Mouse (Mus musculus): ENCODE measurements at regions not wholly inside any gene's neighbourhood (a gene's known extent, or its start where the extent isn't known, plus 50 kb on each side); places are given as distances from the start of the nearest gene placed in this dataset.

DNA sequence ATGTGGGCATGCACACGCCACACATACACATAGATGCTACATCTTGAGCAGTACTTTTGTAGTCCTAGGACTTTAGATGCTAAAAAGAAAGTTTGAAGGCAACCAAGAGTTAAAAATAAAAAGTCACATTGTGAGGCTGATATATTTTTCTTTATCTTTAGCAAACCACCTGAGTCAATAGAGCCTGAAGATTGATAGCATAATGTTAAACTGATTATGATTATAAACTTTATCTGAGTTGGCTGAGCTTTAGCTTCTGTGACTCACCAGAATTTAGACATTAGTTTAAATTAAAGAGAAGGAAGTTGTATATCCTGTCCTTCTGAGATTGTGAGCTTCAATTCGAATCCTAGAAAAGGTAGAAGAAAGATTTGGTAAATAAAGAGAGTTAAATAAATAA is 289.5 kb upstream of the Dmac1 start:
- no peak for ATAC-seq (replicated peaks; ENCODE audit: insufficient number of reproducible peaks, insufficient read depth, low FRiP score, low read depth)
- Histone ChIP-seq H3K27ac (no peak overlapping the region), H3K9ac (no peak overlapping the region), H3K4me1 (replicated peaks) (peaks cover under 1% of the 10 kb centered on the region; the same call in 1 of the 2 replicates), H3K4me2 (no peak overlapping the region), H3K27me3 (no peaks in the 10 kb centered on the region), H3K36me3 (no peaks in the 10 kb centered on the region), H3K4me3 (no peak overlapping the region), H3K9me3 (replicated peaks) (no peaks in the 10 kb centered on the region)
- 69% methylated on average over 2 of the region's 2 CpGs for WGBS

- Histone ChIP-seq H3K4me1 (replicated peaks) (peaks cover 6% of the 10 kb centered on the region; the same call in 1 of the 2 replicates), H3K9me3 (replicated peaks) (no peaks in the 10 kb centered on the region), H3K27me3 (no peaks in the 10 kb centered on the region), H3K4me3 (no peak overlapping the region), H3K36me3 (no peaks in the 10 kb centered on the region), H3K4me2 (no peak overlapping the region), H3K27ac (0 out of 2 replicates have a peak overlapping the region, but pooled peaks have one; percentile 1), H3K9ac (no peak overlapping the region)
- no peak for ATAC-seq (replicated peaks; ENCODE audit: insufficient number of reproducible peaks, insufficient read depth, low FRiP score, low read depth)
- 24% methylated on average over 4 of the region's 4 CpGs for WGBS
These were observed 284.4 kb upstream of the Dmac1 start for GRCm38 (mm10) chr4:75562480-75562879.

DNA sequence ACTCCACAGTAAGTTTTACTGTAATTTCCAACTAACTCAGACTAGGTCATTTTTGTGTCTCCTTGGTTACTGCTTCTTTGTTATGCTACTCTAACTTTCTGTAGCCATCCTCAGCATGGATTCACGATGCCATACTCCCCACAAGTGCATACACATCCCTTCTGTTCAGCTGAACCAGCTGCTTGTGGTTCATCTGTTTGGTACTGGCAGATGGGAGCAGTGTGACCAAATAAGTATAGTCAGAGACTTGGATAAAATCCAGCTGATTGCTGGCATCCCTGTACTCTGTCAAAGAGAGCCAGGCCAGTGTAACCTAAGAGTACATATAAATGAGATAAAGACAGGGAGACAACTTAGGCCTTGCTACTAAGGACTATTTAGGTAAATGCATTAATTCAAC is 283.7 kb upstream of the Dmac1 start:
- Histone ChIP-seq H3K4me1 (replicated peaks) (peaks cover 6% of the 10 kb centered on the region; the same call in 1 of the 2 replicates), H3K27ac (no peak overlapping the region), H3K4me2 (no peak overlapping the region), H3K9ac (no peak overlapping the region), H3K9me3 (replicated peaks) (no peaks in the 10 kb centered on the region), H3K36me3 (no peaks in the 10 kb centered on the region), H3K27me3 (no peaks in the 10 kb centered on the region), H3K4me3 (no peak overlapping the region)
- peak; percentile 75; the same call in 1 of the 2 replicates for ATAC-seq (replicated peaks; ENCODE audit: insufficient number of reproducible peaks, insufficient read depth, low FRiP score, low read depth)
- 12% methylated on average over 1 of the region's 1 CpGs for WGBS

GRCm38 (mm10) chr4:75537787-75538186 is 259.7 kb upstream of the Dmac1 start:
- Histone ChIP-seq H3K4me3 (no peak overlapping the region), H3K27ac (no peak overlapping the region), H3K9ac (no peak overlapping the region), H3K4me2 (no peak overlapping the region), H3K9me3 (replicated peaks) (no peaks in the 10 kb centered on the region), H3K36me3 (no peaks in the 10 kb centered on the region), H3K4me1 (replicated peaks) (no peaks in the 10 kb centered on the region), H3K27me3 (no peaks in the 10 kb centered on the region)
- WGBS, result 78% methylated on average over 2 of the region's 2 CpGs
- no peak for ATAC-seq (replicated peaks; ENCODE audit: insufficient number of reproducible peaks, insufficient read depth, low FRiP score, low read depth)

DNA sequence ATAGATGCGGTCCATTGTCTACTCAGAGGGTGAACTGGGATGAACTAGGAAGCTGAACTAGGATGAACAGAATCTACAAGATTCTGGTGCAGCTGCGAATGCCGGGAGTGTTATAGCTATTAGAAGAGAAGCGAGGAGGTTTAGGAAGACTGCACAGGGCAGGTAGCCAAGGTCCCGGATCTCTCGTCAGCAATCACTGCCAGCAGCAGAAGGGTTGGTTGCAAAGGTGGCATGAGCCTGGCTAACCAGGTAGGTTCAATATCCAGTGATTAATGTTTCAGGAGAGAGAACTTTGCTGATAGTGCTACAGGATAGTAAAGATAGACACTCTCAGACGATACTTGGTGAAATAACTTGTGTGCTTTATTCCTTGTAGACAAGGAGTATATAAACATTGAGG is 257.0 kb upstream of the Dmac1 start:
- 87% methylated on average over 7 of the region's 7 CpGs for WGBS
- Histone ChIP-seq H3K4me2 (no peak overlapping the region), H3K4me1 (replicated peaks) (no peaks in the 10 kb centered on the region), H3K9me3 (replicated peaks) (no peaks in the 10 kb centered on the region), H3K9ac (no peak overlapping the region), H3K4me3 (no peak overlapping the region), H3K27me3 (no peaks in the 10 kb centered on the region), H3K36me3 (no peaks in the 10 kb centered on the region), H3K27ac (no peak overlapping the region)
- no peak for ATAC-seq (replicated peaks; ENCODE audit: insufficient number of reproducible peaks, insufficient read depth, low FRiP score, low read depth)

DNA sequence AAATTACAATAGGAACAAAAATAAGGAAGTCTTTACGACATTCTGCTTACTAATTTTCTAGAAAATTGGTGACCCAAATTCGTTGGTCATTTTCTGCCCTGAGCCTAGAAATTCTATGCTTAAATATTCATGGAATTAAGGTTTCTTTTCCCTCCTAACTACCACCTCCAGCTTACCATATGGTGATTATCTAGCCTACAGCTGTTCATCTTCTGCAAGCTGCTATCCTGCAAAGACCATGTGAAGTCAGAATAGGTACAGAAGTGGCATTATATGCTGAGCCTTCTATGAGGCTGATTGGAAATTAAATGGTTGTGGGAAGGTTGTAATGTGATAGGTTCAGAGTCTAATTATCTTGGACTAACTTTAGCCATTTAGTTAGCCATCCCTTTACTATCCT is 251.5 kb upstream of the Dmac1 start:
- ATAC-seq (replicated peaks; ENCODE audit: insufficient number of reproducible peaks, insufficient read depth, low FRiP score, low read depth), result no peak

GRCm38 (mm10) chr4:75517459-75518158 is 239.5 kb upstream of the Dmac1 start:
- 54% methylated on average over 3 of the region's 3 CpGs for WGBS
- H3K4me3 ChIP-seq, result no peak overlapping the region
- H3K27ac ChIP-seq, result no peak overlapping the region
- H3K9me3 ChIP-seq (replicated peaks), result no peaks in the 10 kb centered on the region
- ATAC-seq (replicated peaks; ENCODE audit: insufficient number of reproducible peaks, insufficient read depth, low FRiP score, low read depth), result no peak
- H3K4me2 ChIP-seq, result no peak overlapping the region
- H3K36me3 ChIP-seq, result no peaks in the 10 kb centered on the region
- H3K9ac ChIP-seq, result no peak overlapping the region
- no peaks in the 10 kb centered on the region for H3K27me3 ChIP-seq
- H3K4me1 ChIP-seq (replicated peaks), result peaks cover 3% of the 10 kb centered on the region

More for the DNA sequence above, 251.5 kb upstream of the Dmac1 start:
- no peaks in the 10 kb centered on the region for H3K36me3 ChIP-seq
- WGBS, result 73% methylated on average over 2 of the region's 2 CpGs
- no peak overlapping the region for H3K27ac ChIP-seq
- H3K4me2 ChIP-seq, result no peak overlapping the region
- no peak overlapping the region for H3K9ac ChIP-seq
- no peaks in the 10 kb centered on the region for H3K4me1 ChIP-seq (replicated peaks)
- H3K4me3 ChIP-seq, result no peak overlapping the region
- no peaks in the 10 kb centered on the region for H3K27me3 ChIP-seq
- H3K9me3 ChIP-seq (replicated peaks), result no peaks in the 10 kb centered on the region
